Mouse (Mus musculus) spleen, adult 2 months (tissue): ENCODE measurements around the gene Gm10382.

Source experiments
- CTCF ChIP-seq: fragments of 200-500 bp; IDR thresholded peaks from 2 replicates; pipeline ENCODE4 v1.5.1; 2011; ENCODE audit warnings: mild to moderate bottlenecking, inconsistent platforms; ENCODE audit not compliant: insufficient read depth, insufficient read length, insufficient replicate concordance; ENCODE audit errors: extremely low read depth
- POLR2A ChIP-seq: fragments of 200-500 bp; IDR thresholded peaks from 2 replicates; pipeline ENCODE4 v1.6.1; 2011; ENCODE audit warnings: low read depth, low read length, inconsistent platforms

DNA sequence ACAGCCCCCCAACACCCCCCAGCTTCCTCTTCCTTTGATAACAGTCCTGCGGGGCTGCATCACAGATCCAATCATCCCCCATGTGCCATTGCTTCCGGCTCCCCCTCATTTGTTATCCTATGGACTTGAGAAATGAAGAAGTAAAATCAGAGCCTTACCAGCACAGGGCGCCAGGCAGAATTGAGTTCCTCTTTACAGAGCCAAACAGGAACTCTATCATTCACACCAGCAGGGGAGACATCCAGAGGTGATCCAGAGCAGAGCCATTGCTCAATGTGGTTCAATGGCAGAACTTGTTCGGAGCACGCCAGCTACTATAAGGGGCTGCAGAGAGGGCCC is 30.9 kb upstream of the Gm10382 start:
- TF ChIP-seq POLR2A, result no peak
- TF ChIP-seq CTCF, result no peak
